35 mouse cellular contexts compared by ENCODE assay signal in genomic region chr5:63960565-63960964, GRCm38 (mm10).
"Had no signal": no experiment of that assay in that cellular context is flagged by ENCODE, and none has a peak within 500 bp of the region (broad histone marks: within the 10 kb centered on the region; RNA-seq: fewer than 3 reads in every experiment).

No protein-coding gene starts in this region.

- H3K9ac ChIP-seq: heart, embryonic 12.5 days; heart, embryonic 13.5 days; heart, embryonic 15.5 days; hindbrain, embryonic 12.5 days; hindbrain, embryonic 13.5 days; hindbrain, embryonic 14.5 days; hindbrain, embryonic 15.5 days; intestine, embryonic 15.5 days; kidney, embryonic 15.5 days had no signal

- DNase-seq: heart, postnatal 10 days; heart, postnatal 14 days; heart, postnatal 36 days; heart, postnatal 4 days; kidney, adult 11 months; kidney, adult 18-20 months; kidney, adult 2 months; kidney, adult 8-10 months; kidney, adult 9 months; kidney, postnatal 10 days; kidney, postnatal 14 days; kidney, postnatal 25 days; kidney, postnatal 36 days; kidney, postnatal 4 days; layer of hippocampus, adult 9-11 months; layer of hippocampus, postnatal 36 days had no signal

- H3K27ac ChIP-seq: heart, embryonic 10.5 days; heart, embryonic 13.5 days; heart, embryonic 15.5 days; hindbrain, embryonic 10.5 days; hindbrain, embryonic 12.5 days; hindbrain, embryonic 13.5 days; hindbrain, embryonic 14.5 days; hindbrain, embryonic 15.5 days; hindbrain, postnatal 0 days; intestine, embryonic 15.5 days; kidney, embryonic 15.5 days; kidney, postnatal 0 days; layer of hippocampus, adult 2 months had no signal

- ATAC-seq: hindbrain, embryonic 16.5 days; hindbrain, postnatal 0 days; inflammation-experienced regulatory T-cells, adult 6 months; intestine, embryonic 15.5 days; intestine, embryonic 16.5 days; intestine, postnatal 0 days had no signal

- H3K36me3 ChIP-seq: heart, embryonic 10.5 days; heart, embryonic 12.5 days; heart, embryonic 13.5 days; heart, embryonic 15.5 days; hindbrain, embryonic 12.5 days; hindbrain, embryonic 13.5 days; hindbrain, embryonic 15.5 days; intestine, embryonic 15.5 days had no signal

- H3K27me3 ChIP-seq: heart, embryonic 12.5 days; heart, embryonic 13.5 days; heart, embryonic 15.5 days; hindbrain, embryonic 12.5 days; hindbrain, embryonic 13.5 days; hindbrain, embryonic 15.5 days; intestine, embryonic 15.5 days; kidney, embryonic 15.5 days had no signal

- H3K4me3 ChIP-seq: heart, embryonic 10.5 days; heart, embryonic 12.5 days; heart, embryonic 13.5 days; heart, embryonic 15.5 days; hindbrain, embryonic 10.5 days; hindbrain, embryonic 12.5 days; hindbrain, embryonic 13.5 days; hindbrain, embryonic 15.5 days; intestine, embryonic 15.5 days; kidney, embryonic 15.5 days; layer of hippocampus, adult 2 months had no signal

- H3K4me2 ChIP-seq: heart, embryonic 11.5 days; heart, embryonic 12.5 days; heart, embryonic 13.5 days; heart, embryonic 15.5 days; hindbrain, embryonic 12.5 days; hindbrain, embryonic 13.5 days; hindbrain, embryonic 14.5 days; hindbrain, embryonic 15.5 days; intestine, embryonic 15.5 days; kidney, embryonic 15.5 days had no signal

- H3K9me3 ChIP-seq: heart, embryonic 10.5 days; heart, embryonic 12.5 days; heart, embryonic 13.5 days; heart, embryonic 15.5 days; hindbrain, embryonic 10.5 days; hindbrain, embryonic 12.5 days; hindbrain, embryonic 13.5 days; hindbrain, embryonic 15.5 days; intestine, embryonic 15.5 days; kidney, embryonic 15.5 days had no signal

- H3K4me1 ChIP-seq: heart, embryonic 10.5 days; heart, embryonic 12.5 days; heart, embryonic 15.5 days; hindbrain, embryonic 13.5 days; hindbrain, embryonic 15.5 days; intestine, embryonic 15.5 days had no signal
